Mouse (Mus musculus) testis, adult 2 months (tissue): ENCODE results near the gene Lrrc75a. TPM values are rescaled to one million over a fixed set of nuclear protein-coding genes. Genes with fewer than 3 reads are reported as not detected.

ENCODE experiments used
- H3K27ac ChIP-seq: fragments of 200-500 bp; 2 replicates; pipeline ENCODE4 v1.5.1; 2012; ENCODE audit warnings: low read depth, low read length; ENCODE audit not compliant: control insufficient read depth, insufficient read depth
- H3K27me3 ChIP-seq: fragments of 200-500 bp; 2 replicates; pipeline ENCODE4 v1.6.1; 2012; ENCODE audit warnings: mild to moderate bottlenecking, low read length, moderate library complexity; ENCODE audit not compliant: control insufficient read depth, insufficient read depth
- H3K36me3 ChIP-seq: fragments of 200-500 bp; 2 replicates; pipeline ENCODE4 v1.6.1; 2012; ENCODE audit warnings: mild to moderate bottlenecking, low read length; ENCODE audit not compliant: control insufficient read depth, insufficient read depth
- H3K4me1 ChIP-seq: fragments of 200-500 bp; 2 replicates; pipeline ENCODE4 v1.6.1; 2012; ENCODE audit warnings: low read length; ENCODE audit not compliant: control insufficient read depth, insufficient read depth
- H3K4me3 ChIP-seq: fragments of 200-500 bp; 2 replicates; pipeline ENCODE4 v1.5.1; 2012; ENCODE audit warnings: low read depth, mild to moderate bottlenecking, low read length, moderate library complexity, mixed read lengths; ENCODE audit not compliant: control insufficient read depth
- CTCF ChIP-seq: fragments of 200-500 bp; IDR thresholded peaks from 2 replicates; pipeline ENCODE4 v1.5.1; 2012; ENCODE audit warnings: low read depth, mild to moderate bottlenecking, inconsistent platforms, low read length, moderate library complexity; ENCODE audit not compliant: control insufficient read depth, insufficient read depth, insufficient replicate concordance
- POLR2A ChIP-seq: fragments of 200-500 bp; IDR thresholded peaks from 2 replicates; pipeline ENCODE4 v1.6.1; 2012; ENCODE audit warnings: low read depth, mild to moderate bottlenecking, inconsistent platforms, low read length, moderate library complexity; ENCODE audit not compliant: control insufficient read depth
- polyA plus RNA-seq: library from polyadenylated mRNA; depleted of rRNA; stranded (reverse); fragments of >200 nt; gene quantifications from 2 replicates; pipeline ENCODE4 v1.2.3, GENCODE M21; 2012

The Lrrc75a gene
- polyA plus RNA-seq, 1 experiment, result 8.0 TPM

DNA sequence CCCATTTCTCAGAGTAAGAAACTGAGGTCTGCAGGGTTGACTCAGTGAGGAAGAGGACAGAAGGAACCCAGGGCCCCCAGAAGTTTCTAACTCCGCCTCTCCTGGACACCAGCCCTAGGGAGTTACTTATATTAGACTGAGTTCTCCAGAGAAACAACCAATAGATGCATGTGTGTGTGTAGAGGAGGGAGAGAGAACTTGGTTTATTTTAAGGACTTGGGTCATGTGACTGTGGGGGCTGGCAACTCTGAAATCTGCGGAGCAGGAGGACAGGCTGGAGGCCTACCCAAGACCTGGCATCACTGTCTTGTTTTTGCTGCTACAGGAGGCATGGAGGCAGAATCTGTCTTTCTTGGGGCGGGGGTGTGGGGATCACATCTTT, 11.5 kb downstream of the Lrrc75a start:
- no peaks in the 10 kb centered on the region for H3K27me3 ChIP-seq
- TF ChIP-seq POLR2A (no peak), CTCF (no peak)
- no peak overlapping the region for H3K27ac ChIP-seq

DNA sequence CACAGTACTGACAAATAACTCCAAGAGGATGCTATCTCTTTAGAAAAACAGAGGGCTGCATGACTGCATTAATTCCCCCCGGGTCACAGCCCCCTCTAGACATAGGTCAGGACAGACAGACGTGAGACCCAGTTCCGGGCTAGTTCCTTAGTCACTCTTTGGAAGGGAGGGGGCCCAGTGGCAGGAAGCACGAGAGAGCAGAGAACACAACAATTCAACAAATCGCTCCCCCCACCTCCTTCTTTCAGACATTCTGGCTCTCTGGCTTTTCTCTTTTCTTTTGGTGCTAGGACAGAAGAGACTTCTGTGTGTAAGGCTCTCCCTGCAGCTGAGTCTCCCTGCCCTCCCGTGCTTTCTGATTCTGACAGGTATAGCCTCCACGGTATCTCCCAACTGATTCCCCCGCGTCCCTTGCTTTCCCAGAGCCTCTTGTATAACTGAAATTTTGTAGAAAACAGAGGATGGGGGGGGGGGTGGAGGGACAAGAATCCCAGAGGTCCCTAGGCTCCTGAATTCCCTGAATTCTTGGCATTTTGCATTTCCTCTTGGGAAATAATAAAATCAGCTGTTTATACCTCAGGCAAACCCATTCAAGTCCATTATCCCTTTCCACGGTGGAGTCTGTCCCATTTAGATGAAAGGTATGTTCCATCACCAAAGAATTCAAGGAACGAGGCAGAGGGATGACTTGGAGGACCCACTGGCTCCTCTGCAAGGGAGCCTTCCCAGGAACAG, 12.1 kb downstream of the Lrrc75a start:
- no peak for TF ChIP-seq CTCF
- TF ChIP-seq POLR2A, result no peak
- Histone ChIP-seq H3K27ac (peak overlapping the region; percentile 54; the same call in 1 of the 2 replicates), H3K27me3 (no peaks in the 10 kb centered on the region), H3K36me3 (no peaks in the 10 kb centered on the region), H3K4me1 (peaks cover 9% of the 10 kb centered on the region), H3K4me3 (no peak overlapping the region)

More for the DNA sequence above, 11.5 kb downstream of the Lrrc75a start:
- Histone ChIP-seq H3K4me3 (no peak overlapping the region), H3K4me1 (peaks cover 9% of the 10 kb centered on the region), H3K36me3 (no peaks in the 10 kb centered on the region)

DNA sequence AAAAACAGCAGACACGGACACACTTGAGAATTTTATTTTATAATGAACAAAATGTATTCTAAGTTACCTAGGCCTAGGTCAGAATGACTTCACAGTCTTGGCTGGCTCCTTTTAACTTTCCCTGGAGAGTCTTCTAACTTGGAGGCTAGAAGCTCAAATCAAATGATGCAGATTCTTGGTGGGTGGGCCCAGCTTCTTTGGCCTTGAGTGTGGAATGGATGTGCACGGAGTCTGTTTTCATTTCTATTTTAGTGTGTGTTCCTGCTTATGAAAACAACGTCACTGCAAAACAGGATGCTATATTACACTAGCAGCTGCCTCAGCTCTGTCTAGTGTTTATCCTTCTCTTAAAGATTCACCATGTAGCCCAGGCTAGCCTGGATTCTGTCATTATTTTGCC, 12.9 kb downstream of the Lrrc75a start:
- peak overlapping the region; percentile 68; the same call in 1 of the 2 replicates for H3K27ac ChIP-seq
- TF ChIP-seq CTCF, result no peak
- TF ChIP-seq POLR2A, result no peak
- H3K36me3 ChIP-seq, result no peaks in the 10 kb centered on the region
- H3K27me3 ChIP-seq, result no peaks in the 10 kb centered on the region
- peaks cover 9% of the 10 kb centered on the region for H3K4me1 ChIP-seq
- H3K4me3 ChIP-seq, result no peak overlapping the region

DNA sequence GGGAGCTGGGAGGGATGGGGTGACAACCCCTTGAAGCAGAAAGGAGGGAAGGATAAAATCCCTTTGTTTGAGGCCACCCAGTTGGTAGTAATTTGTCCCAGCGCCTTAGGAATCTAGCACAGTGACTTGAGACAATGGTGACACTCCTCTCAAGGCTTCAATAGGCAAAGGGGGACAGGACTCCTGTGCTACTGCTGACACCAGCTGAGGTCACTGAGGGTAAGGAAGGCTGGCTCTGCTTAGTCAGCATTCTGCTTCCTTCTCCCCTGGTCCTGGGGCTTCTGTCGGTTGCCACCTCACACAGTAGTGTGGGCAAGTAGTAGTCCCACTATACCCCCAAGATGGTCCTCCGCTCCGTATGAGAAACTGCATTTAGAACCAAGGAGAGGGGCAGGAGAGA, 17.2 kb downstream of the Lrrc75a start:
- Histone ChIP-seq H3K27ac (no peak overlapping the region), H3K4me1 (peaks cover 5% of the 10 kb centered on the region)
- TF ChIP-seq POLR2A, result no peak
- no peak for TF ChIP-seq CTCF

GRCm38 (mm10) chr11:62630225-62630821, 18.0 kb downstream of the Lrrc75a start:
- no peak overlapping the region for H3K4me3 ChIP-seq

More for the DNA sequence above, 17.2 kb downstream of the Lrrc75a start:
- no peaks in the 10 kb centered on the region for H3K27me3 ChIP-seq
- H3K4me3 ChIP-seq, result no peak overlapping the region
- no peaks in the 10 kb centered on the region for H3K36me3 ChIP-seq

GRCm38 (mm10) chr11:62629352-62630224, 18.7 kb downstream of the Lrrc75a start:
- TF ChIP-seq CTCF (no peak), POLR2A (no peak)
- Histone ChIP-seq H3K4me3 (no peak overlapping the region), H3K27ac (no peak overlapping the region), H3K36me3 (no peaks in the 10 kb centered on the region), H3K27me3 (no peaks in the 10 kb centered on the region), H3K4me1 (peaks cover 7% of the 10 kb centered on the region)

More at GRCm38 (mm10) chr11:62630225-62630821, 18.0 kb downstream of the Lrrc75a start:
- Histone ChIP-seq H3K4me1 (peaks cover 5% of the 10 kb centered on the region), H3K36me3 (no peaks in the 10 kb centered on the region), H3K27me3 (no peaks in the 10 kb centered on the region), H3K27ac (no peak overlapping the region)
- TF ChIP-seq POLR2A (no peak), CTCF (no peak)
